Mouse (Mus musculus) mouse trophoblast stem cell (cell line): ENCODE data around the gene Gm960.

ENCODE experiments used
- in situ Hi-C, 2 experiments: fragments of 300-500 bp; cut with MseI, MboI; formaldehyde crosslinking; loops; 2 replicates in 1 of 2; 3 replicates in 1 of 2; pipeline ENCODE4 v1.15.1; 2025

The Gm960 gene

DNA sequence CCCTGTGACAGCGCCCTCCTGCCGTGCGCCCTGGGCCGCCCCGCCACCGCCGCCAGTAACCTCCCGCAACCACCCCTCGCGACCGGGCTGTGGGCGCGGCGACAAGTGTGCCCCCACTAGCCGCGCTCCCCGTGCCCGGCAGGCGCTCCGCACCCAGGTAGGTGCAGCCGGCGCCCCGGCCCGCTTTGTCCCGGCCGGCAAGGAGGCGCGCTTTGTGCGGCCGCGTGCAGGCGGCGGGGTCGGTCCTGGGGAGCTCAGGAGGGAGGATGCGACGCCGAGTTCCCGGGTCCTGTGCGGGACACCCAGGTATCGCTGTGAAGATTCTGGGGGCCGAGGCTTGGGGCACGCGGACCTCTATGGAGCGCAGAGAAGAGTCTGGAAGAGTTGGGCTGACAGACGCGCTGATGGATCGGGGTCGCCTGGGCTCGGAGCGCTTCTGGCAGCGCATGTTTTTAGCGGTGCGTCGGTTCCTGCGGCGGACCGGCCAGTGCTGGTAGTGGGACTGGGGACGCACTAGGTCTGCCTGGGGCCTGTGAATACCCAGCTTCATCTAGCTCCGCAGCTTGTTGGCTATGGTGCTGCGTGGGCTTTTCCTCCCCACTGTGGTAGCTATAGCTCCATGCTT is 13.8 kb upstream of the Gm960 start:
- in situ Hi-C loops, result no loop called here

DNA sequence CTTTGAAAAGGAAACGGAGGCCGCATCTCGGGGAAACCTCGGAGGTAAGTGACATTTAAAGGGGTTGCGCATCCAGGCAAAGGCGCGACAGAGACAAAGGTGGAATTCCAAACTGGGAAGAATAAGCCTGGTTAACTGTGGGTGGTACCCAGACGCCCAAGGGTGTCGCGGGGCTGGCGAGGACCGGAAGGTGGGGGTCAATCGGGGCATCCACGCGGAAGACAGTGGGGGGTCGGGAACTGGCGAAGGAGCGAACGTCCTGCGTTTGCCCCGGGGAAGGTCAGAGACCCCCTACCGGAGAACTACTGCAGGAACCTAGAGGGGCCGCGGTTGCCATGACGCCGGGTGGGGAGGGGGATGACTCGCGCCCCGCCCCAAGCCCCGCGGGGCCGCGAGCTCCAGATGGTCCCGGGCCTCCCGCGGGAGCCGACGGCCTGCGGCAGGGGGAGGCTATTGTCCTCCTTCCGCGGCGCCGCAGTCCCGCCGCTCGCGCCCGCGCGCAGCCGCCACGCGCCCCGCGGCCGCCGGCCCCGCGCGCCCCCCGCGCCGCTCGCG is 13.2 kb upstream of the Gm960 start:
- in situ Hi-C loops, result no loop called here

DNA sequence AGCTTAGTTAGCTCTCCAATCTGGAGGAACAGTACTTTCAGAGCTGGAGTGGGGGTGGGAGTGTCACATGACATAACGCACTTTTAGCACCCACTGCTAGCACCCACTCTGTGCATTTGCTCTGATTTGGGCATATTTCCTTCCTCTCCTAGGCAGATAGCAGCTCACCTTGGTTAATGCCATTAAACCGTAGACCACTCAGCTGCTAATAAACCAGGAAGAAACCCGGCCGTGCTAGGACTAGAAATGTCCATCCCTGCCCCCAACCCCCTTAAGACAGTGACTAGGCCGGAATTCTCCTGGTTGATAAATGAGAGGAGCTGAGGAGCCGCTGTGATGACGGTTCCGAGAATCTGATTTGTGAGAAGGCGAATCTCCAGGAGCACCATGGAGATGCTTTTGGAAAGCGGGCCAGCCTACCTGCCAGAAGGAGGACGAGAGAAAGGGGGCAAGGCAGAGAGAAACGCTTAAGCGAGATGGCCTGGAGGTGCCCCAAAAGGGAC is 12.7 kb upstream of the Gm960 start, which contains the start of gene Sptbn2:
TSS of gene Sptbn2 (plus strand) at position 70 of the 503 bp plus-strand sequence.
- in situ Hi-C loops, result no loop called here

DNA sequence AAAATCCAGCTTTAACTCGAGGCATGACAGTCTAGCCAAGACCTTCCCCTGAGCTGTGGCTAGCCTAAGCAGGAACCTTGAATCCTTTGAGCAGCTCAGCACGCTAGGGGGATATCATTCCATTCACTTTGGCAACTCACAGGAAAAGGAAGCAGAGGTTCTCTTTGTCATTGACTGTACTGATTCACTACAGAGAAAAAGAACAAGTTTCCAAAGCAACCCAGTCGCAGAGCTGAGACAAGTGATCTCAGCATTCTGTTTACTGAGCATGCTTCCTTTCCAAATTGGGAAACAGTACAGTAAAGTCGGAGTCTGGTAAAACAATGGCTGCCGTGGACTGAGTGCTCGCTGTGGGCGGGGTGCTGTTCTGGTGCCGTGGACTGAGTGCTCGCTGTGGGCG is 10.3 kb upstream of the Gm960 start:
- in situ Hi-C loops, result no loop called here

DNA sequence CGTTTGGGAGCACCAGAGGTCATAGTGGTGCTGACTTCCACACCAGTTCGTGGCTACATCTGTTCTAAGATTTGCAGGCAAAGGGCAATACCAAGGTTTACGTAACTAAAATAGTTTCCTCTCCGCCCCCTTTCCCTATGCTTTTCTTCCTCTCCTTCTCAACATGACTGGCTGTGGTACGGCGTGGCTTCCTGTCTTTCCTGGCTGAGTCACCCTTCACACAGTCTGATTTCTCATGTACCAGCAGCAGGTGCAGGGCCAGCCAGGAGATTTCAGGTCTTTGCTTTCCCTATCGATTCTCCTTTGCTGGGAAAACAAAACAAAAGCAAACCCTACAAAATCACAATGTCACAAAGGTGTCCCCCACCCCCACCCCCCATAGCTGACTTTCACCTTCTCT is 2.8 kb upstream of the Gm960 start:
- in situ Hi-C loops, result no loop called here

DNA sequence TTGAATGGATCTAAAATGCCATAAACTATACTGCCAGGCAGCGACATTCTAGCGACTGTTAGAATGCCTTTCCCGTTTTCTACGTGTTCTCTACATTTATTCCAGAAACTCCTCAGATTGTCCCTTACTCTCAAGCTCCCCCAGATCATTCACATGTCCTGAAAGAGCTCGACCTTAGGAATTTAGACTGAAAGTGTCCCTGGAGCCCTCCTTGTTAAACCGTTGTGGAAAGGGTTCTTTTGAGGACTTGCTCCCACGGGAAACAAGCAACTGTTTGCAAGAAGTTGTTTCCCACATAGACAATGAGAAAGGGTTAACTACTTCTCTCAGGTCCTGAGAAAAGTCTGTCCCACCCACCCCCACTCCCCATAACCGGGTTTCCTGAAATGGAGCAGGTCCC is 2.2 kb upstream of the Gm960 start:
- in situ Hi-C loops, result no loop called here

DNA sequence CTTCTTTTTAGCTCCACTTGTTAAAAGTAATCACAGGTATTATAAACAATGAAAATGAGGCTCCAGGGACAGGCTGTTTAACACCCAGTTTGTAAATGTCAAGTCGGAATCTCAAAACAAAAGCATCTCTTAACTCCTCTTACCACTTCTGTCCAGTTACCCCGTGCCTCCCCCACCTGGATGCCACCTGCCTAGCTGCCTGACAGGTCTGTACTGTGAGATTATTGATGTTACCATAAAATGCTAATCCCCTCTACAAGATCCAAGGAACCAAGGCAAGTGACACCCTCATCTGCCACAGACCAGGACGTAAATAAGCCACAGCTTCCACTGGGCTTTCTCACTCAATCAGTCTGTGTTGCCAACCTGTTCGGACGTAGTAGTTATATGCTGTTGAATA is 1.4 kb upstream of the Gm960 start:
- in situ Hi-C loops, result no loop called here

DNA sequence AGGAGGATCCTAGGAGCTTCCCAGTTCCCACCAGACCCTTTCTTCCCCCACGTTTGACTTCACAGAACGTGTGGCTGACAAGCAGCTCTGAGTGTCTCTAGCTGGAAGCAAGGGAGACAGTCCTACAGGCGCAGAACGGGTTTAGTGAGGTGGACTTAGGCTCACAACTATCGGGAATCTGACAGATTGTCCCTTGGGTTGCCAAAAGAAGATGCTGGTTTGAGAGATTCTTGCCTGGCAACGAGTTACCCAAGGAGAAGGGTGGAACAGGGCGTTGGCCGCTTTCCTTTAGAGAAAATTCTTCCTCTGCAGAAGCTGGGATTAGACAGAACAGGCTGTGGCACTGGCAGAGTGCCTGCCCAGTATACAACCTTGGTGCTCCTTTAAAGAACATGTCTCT is 388 bp upstream of the Gm960 start:
- in situ Hi-C loops, result no loop called here

DNA sequence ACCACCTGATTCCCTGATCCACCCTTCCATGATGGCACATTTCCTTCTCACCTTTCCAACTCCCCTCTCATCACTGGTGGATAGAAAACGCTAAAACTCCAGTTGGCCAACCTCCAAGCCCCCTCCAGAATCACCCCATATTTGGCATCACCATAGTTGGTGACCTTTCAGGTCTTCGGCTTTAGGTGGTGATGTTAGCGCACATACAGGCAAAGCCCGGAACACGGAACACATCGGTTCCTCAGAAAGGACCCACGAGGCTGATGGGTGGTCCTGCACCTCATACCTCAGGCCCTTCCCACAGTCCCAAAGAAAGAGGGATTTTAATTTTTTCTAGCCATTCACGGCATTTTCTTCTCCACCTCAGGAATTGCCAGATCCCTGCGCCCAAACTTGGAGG is 747 bp downstream of the Gm960 start:
- in situ Hi-C loops, result no loop called here

DNA sequence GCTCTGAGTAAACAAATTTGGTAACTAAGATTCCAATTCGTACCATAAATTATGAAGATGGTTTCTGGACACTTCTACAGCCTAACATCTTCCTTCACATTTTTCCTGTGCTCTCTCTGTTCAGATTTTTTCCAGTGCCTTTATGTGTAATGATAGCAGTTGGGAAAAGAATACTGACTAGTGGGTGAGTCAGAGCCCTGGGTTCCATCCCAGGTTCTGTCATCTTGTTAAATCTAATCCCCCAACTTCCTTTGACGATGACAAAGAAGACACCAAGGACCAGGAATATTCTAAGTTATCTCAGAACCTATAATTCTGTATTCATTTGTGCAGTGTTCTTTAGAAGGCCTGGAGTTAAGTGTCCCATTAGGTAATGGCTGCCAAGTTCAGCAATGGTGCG is 1.3 kb downstream of the Gm960 start:
- in situ Hi-C loops, result no loop called here

DNA sequence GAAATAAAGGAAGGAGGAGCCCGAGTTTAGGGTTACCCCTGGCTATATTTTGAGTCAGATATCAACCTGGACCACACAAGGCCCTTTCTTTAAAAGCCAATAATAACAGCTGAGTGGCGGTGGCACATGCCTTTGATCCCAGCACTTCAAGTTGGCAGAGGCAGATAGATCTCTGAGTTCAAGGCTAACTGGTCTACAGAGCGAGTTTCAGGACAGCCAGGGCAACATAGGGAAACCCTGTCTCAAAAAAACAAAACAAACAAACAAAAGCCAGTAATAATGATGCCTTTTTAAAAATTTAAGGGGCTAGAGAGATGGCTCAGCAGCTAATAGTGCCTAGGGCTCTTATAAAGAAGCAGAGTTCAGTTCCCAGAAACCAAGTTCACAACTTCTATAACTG is 4.1 kb downstream of the Gm960 start:
- in situ Hi-C loops, result no loop called here

DNA sequence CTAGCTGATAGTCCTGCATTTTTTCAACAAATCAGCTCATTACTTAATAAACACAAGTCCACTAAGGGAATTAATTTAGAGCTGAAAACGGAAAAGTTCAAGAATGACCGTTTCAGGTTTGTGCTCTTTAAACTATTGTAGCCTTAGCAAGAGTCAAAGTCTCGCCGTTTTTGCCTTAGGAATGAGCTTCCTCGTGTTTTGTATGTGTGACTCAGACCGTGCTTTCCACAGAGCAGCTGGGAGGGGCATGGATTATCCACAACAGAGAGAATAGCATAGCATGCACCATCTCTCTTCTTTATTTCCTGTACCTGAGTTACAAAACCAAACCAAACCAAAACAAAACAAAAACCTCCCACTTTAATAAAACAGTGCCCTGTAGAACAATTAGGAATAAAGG is 26.1 kb downstream of the Gm960 start:
- in situ Hi-C loops, result no loop called here

DNA sequence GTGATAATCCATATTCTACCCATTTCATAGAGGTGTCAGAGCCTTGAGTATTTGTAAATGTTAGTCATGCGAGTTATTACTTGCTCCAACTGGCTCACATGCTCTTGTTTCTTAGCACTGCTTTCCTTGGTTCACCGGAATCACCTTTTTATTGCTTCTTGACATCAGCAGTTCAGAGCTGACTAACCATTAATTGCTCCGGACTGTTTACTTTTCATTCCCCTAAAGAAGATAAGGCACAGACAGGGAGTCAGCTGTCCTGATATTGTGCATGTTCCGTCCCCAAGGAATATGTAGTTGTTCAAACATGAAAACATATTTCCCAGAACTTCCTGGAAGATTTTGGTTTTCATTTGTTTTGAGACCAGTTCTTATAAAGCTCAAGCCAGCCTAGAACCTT is 27.7 kb downstream of the Gm960 start:
- in situ Hi-C loops, result no loop called here

DNA sequence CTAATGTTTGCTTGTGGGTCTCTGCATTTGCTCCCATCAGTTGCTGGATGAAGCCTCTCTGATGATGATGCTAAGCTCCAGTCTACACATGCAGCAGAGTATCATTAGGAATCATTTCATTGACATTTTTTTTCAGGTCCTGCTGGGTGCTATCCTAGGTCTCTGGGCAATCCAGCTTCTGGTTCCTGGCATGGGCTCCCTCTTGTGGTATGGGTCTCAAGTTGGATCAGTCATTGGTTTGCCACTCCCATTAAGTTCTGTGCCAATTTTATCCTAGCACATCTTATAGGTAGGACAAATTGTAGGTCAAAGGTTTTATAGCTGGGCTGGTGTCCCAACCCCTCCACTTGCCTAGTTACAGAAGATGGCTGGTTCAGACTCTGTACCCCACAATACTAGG is 31.7 kb downstream of the Gm960 start:
- in situ Hi-C loops, result no loop called here

DNA sequence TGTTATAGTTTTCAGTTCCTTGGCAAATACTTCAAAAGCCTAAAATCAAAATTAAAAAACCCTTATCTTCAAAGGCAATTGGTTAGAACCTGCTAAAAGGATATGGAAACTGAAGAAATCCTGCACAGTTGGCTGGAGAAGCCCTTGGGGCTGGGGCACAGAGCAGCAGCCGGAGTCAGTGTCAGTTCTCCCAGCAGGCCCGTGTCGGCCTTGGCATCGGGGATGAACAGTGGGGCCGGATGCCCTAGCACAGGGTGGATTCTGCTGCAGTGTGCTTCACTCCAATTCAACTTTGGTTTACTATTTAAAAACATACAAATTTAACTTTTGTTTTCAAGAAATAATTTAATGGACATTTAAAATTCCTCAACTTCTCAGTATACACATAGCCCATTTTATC is 40.3 kb downstream of the Gm960 start:
- in situ Hi-C loops, result no loop called here

DNA sequence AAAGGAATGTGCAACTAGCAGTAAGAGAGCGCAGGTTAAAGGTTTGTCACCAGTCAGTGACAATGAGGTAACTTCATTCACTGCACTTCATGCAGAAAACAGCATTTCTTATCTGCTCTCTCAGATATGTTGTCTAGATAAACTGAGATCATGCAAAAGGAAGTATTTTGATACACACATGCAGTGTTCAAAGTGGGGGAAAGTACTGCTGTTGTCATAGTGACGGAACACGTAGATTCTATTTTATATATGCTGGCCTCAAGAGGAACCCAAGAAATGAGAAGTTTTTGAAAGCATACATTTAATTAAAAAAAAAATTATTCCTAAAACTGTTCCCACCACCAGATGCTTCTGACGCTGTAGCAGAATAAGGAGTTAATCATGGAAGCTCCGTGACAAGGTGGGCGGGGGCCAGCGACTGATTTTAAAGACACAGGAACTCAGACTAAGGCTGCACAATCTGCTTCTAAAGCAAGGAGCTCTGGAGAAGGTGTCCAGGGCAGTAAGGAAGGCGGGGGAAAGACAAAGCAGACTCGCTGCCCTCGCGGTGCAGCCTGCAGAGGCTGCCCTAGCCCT is 51.5 kb downstream of the Gm960 start:
- in situ Hi-C loops, result no loop called here

DNA sequence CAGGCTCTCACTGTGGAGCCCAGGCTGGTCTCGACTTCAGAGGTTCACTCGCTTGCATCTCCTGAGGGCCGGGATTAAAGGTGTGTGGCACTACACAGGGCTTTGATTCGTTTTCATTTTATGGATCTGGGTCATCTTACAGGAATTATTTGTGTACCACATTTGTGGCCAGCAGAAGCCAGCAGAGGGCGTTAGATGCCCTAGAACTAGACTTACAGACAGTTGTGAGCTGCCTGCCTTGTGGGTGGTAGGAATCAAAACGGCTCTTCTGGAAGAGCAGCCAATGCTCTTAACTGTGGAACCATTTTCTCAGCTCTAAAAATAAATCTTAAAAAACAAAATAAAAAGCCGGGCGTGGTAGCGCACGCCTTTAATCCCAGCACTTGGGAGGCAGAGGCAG is 54.2 kb downstream of the Gm960 start:
- in situ Hi-C loops, result loop anchor here (5.0 kb wide), 2 partner anchors 93 to 98 kb away; no protein-coding TSS in a partner anchor

DNA sequence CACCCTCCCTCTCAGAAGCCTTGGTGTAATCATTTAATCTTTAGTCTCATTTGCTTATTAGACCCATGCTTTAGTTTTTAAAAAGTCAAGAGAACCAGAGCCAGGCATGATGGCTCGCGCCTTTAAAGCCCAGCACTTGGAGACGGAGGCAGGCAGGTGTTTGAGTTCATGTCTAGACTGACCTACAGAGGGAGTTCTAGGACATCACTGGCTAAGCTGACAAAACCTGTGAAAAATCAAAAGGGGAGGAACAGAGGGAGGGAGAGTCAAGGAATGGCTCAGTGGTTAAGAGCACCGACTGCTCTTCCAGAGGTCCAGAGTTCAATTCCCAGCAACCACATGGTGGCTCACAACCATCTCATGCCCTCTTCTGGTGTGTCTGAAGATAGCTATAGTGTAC is 62.5 kb downstream of the Gm960 start:
- in situ Hi-C loops, result no loop called here

DNA sequence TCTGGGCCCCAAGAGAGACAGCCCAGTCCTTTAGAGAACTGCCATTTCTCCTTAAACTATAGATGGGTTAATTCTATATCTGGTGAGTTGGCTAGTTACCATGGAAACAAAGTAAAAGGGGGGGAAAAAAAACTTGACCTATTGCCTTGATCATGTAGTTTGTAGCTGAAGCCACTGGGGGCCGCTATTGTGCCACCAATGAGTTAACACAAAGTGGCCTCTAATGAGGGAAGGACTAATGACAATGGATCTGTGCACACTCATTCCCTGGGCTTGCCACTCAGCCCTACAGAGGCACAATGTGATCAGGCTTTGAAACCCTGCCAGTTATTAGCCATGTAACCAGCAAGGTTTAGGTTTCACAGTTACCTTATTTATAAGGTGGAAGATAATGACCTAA is 69.6 kb downstream of the Gm960 start:
- in situ Hi-C loops, result no loop called here

DNA sequence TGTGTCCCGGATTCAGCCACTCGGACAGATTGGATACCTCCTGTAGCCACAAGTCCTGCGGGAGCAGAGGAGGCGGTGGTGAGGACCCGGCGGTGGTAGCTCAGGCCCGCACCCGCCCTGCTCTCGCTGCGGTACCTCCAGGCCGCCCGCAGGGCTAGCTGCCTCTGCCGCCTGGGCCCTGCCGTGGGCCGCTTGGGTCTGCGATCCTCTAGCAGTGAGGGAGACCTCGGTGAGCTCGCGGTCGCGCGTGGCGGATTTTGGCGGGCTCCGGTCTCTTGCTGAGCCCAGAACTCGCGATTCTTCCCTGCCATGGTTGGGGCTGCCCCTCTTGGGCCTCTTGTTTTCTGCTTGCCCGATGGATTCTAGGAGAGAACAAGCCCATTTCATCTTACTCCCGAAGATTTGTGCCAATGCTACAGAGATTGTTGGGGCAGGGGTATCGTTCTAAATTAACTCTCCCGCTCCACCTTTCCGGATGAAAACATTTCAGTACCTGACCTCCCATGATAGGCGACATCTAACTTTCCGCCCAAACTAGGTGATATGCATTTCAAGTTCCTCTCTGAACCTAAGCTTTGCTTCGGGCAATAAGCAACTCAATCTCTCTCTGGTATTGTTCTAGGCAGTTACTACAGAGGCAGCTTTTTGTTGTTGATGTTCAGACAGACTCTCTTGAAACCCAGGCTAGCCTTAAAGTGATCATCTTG is 72.5 kb downstream of the Gm960 start:
- in situ Hi-C loops, result no loop called here

DNA sequence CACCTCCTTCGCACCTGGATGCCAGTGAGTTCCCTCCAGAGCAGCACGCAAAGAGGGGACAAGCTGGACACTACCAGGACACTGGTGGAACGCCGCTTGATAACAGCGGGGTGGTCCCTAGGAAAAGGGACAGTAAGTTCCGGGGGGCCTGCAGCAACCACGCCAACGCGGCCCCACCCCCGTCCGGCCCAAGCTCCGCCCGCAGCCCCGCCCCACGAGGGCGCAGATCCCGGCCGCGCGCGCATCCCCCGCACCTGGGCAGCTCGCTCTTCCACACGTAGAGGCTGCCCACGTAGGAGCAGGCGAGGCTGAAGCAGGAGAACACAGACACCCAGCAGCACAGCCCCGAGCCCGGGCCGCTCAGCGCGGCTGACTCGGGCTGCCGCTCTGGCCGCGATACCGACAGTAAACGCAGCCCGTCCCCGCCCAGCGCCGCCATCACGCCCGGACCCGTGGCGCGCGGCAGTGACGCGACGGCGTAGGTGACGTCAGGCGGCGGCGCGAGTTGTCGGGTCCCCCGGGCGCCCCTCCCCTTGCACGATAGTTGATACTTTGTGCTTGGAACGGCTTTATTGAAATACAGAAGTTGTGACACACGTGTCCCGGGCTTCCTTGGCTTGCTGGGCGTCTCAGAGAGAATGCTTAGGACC is 73.2 kb downstream of the Gm960 start, which contains the start of gene Rce1:
TSS of gene Rce1 (minus strand) at position 463 of the 650 bp plus-strand sequence.
- in situ Hi-C loops, result no loop called here
